Mouse (Mus musculus): ENCODE results near the gene Tmppe.

Tmppe gene

DNA sequence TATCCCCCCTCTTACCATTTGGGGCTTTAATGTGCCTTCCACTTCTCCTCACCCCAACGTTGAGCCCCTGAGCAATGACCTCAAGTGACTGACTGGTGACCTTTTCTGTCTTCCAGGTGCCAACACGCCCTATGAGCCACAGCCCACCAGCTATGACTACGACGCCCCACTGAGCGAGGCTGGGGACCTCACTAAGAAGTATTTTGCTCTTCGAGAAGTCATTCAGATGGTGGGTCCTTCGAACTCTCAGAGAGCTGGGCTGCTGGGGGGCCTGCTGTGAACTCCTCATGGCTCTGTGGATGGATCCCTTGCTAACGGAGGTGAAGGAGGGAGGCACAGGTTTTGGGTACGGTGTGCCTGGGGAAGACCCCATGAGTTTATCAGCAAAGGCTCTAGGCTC lies 42.0 kb downstream of the Tmppe start:
- DNase-seq (ENCODE audit: low spot score in 2 of 2), result no peak

DNA sequence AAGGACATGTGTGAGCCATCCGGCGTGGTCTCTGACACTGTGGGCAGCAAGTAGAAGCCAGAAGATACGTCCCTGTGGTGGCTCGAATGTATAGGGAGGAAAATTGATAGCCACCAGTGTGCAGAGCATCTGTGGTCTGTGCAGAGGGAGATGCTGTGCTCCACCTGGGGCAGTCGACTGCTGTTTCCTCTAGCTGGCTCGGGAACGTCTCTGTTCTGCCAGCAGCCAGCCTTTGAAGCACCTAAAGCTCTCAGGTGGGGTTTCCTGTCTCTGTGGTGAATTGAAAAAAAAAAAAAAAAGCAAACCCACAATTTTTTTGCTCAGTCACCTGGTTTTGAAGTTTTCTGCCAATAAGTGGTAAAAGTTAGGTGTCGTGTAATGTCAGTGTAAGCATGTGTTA lies 42.4 kb downstream of the Tmppe start:
- DNase-seq (ENCODE audit: low spot score in 2 of 2), result no peak

DNA sequence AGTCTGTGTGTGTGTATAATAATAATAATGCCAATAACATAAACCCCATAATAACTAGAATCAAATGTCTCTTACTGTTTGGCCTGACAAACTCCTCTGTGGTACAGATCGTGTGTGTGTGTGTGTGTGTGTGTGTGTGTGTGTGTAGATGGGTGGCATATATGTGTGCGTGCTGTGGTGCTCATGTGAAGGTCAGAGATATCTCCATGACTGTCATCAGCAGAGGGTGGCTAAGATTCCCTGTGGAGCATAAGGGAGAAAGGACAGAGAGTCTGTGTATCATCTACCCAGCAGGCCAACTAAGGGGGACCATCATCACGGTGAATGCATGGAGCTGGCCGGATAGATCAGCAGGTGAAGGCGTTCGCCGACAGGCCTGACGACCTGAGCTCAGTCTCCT lies 46.0 kb downstream of the Tmppe start:
- DNase-seq (ENCODE audit: low spot score in 2 of 2), result no peak

DNA sequence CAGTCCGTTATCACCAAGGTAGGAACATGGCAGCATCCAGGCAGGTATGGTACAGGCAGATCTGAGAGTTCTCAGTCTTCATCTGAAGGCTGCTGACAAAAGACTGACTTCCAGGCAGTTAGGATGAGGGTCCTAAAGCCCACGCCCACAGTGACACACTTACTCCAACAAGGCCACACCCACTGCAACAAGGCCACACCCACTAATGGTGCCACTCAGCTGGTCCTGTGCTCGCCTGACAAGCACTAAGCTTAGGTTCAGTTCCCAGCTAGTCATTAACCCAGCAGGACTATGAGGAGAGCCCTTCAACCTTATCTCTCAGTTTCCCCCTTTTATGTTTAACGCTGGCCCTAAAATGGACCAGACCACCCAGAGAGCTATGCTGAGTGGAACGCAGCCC lies 47.8 kb downstream of the Tmppe start:
- no peak for DNase-seq (ENCODE audit: low spot score in 2 of 2)

DNA sequence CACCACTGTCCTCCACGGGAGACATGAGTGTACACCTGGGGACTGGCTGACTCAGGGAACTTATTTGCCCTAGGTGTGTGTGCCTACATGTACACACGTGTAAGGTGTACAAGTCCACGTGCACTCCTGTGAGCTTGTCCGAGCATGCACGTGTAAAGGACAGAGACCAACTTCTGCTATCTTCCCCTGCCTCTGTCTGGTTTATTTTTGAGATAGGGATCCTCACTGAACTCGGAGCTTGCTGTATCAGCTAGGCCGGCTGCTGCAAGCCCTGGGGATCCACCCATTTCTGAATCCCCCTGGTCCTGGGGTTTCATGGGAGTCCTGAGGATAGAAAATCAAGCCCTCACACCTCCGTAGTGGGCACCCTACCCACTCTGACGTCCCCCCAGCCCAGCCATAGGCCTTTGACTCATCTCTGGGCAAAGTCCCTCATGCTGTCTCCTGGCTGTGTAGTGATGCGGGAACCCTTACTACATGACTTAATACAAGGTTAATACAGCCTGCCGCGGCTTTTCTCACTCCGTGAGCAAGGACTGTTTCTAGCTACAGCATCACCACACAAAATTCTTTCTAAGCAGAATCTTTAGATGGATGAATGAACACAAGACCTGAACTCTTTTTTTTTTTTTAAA lies 48.3 kb downstream of the Tmppe start:
- DNase-seq (ENCODE audit: low spot score in 2 of 2), result no peak

DNA sequence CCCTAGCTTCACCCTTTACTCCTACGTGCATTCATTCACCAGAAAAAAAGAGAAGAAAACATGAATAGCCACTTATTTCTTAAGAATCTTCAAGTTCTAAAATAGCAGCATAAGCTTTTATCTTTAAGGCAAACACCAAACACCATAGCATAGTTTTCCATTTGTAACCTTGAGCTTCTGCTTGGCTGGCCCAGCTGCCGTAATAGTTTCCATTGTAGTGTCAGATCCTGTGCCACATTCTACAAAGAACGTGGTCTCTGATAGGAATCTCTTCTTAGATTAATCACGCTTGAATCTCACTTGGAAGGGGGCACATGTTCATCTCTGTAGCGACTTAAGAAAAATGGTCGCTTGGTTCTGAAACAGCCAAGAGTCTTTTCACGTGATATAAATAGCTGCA lies 50.7 kb downstream of the Tmppe start:
- no peak for DNase-seq (ENCODE audit: low spot score in 2 of 2)

DNA sequence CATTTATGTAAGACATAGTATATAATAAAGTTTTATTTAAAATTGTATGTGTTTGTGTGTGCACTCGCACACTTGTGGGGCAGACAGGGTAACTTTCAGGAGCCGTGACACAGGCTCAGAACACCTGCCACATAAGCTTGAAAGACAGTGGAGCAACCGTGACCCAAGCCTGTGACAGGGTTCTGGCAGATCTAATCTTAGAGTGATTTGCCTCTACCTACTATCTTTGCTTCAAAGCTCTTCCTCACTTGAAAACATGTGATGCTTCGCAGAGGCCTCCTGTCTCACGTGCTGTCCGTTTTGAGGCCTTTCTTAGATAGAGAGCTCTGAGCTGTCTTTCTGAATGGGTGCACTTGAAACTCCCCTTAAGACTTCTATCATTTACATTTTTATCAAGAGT lies 51.5 kb downstream of the Tmppe start:
- no peak for DNase-seq (ENCODE audit: low spot score in 2 of 2)

DNA sequence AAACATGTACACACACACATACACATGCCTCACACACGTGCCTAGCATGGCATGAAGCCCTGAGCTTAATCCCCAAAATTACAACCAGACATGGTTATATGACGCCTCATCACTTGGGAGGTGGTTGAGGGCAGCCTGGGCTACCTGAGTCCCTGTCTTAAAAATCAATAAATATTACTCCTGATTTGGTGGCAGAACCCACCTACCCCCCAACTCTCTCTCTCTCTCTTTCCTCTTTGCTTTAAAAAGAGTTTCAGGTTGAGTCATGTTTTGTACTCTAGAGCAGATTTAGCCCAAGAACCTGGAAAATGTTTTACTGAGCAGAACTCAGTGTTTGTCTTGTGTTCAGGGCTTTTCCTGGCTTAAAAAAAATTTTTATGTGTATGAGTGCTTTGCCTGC lies 54.5 kb downstream of the Tmppe start:
- DNase-seq (ENCODE audit: low spot score in 2 of 2), result no peak

All from heart, adult 9 months (tissue).